Mouse (Mus musculus) ES-Bruce4 (cell line): ENCODE results near the gene Rab3ip.

ENCODE experiments used
- CTCF ChIP-seq: IDR thresholded peaks from one replicate; pipeline ENCODE4 v1.8.1; 2011; ENCODE audit warnings: low read depth, low read length
- EP300 ChIP-seq: IDR thresholded peaks from 2 replicates; pipeline ENCODE4 v1.6.1; 2011; ENCODE audit warnings: low read depth, low read length; ENCODE audit not compliant: insufficient read depth
- POLR2A ChIP-seq: IDR thresholded peaks from one replicate; pipeline ENCODE4 v1.8.1; 2011; ENCODE audit warnings: low read length; ENCODE audit not compliant: insufficient read depth

GRCm38 (mm10) chr10:116870819-116871218, 79.8 kb downstream of the Rab3ip start:
- TF ChIP-seq POLR2A (no peak), CTCF (no peak), EP300 (no peak)
